In the genomic region with DNA sequence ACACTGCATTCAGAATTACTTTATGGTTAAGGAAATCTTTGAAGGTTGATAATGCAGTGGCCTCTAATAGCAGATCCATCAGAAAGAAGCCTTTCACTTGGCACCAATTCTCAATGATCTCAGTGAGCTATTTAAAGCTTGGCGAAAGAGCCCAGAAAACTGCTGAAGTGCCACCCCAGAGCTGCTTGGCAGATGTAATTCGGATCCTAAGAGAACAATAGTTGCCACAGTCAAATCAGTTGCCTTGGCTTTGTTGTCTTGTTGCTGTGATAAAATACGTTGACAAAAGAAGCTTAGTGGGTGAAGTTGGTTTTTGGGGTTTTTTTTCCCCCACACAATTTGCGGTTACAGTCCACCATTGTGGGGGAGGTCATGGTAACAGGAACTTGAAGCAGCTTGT, we compare ENCODE assay signal across 18 mouse cellular contexts.
DNase-seq lines count a peak whose midpoint lies in the region; ATAC-seq and TF ChIP-seq lines count a peak whose summit lies in the region.
"Had no signal": no experiment of that assay in that cellular context is flagged by ENCODE, and none has a peak within 500 bp of the region (broad histone marks: within the 10 kb centered on the region; RNA-seq: fewer than 3 reads in every experiment).

No protein-coding gene starts in this region.

- H3K4me1 ChIP-seq in heart, adult 2 months (ENCODE audit: control insufficient read depth, insufficient read depth, low read length) = peaks cover 2% of the 10 kb centered on the region
- peaks cover 7% of the 10 kb centered on the region for H3K4me1 ChIP-seq in liver, adult 2 months (ENCODE audit: control insufficient read depth, insufficient read depth, low read length)
- no peaks in the 10 kb centered on the region for H3K4me1 ChIP-seq in liver, embryonic 12.5 days

- H3K4me2 ChIP-seq in liver, embryonic 12.5 days = no peak overlapping the region
- H3K4me2 ChIP-seq: lung, embryonic 14.5 days had no signal

- no peak for TF ChIP-seq CTCF in heart, adult 2 months (IDR thresholded peaks at IDR 0.05)
- no peak for TF ChIP-seq CTCF in liver, adult 2 months (IDR thresholded peaks at IDR 0.05; ENCODE audit: low read depth, low read length)

- no peak for TF ChIP-seq EP300 in heart, adult 2 months (IDR thresholded peaks at IDR 0.05; ENCODE audit: insufficient read depth, low read depth, low read length)

- H3K79me2 ChIP-seq in heart, adult 2 months (replicated peaks; ENCODE audit: control insufficient read depth, insufficient read depth, low read length) = no peaks in the 10 kb centered on the region
- no peaks in the 10 kb centered on the region for H3K79me2 ChIP-seq in liver, adult 2 months (ENCODE audit: control insufficient read depth, insufficient read depth, low read length)

- no peaks in the 10 kb centered on the region; the same call in 1 of the 2 replicates for H3K36me3 ChIP-seq in heart, adult 2 months (ENCODE audit: control insufficient read depth, insufficient read depth, low read length)
- H3K36me3 ChIP-seq in liver, adult 2 months (ENCODE audit: control insufficient read depth, insufficient read depth, low read length) = no peaks in the 10 kb centered on the region
- H3K36me3 ChIP-seq in liver, embryonic 12.5 days = no peaks in the 10 kb centered on the region

- H3K27ac ChIP-seq in heart, adult 2 months = peak overlapping the region; percentile 55
- H3K27ac ChIP-seq in liver, adult 2 months (replicated peaks; ENCODE audit: insufficient read depth, low read depth, low read length) = no peak overlapping the region
- H3K27ac ChIP-seq in liver, embryonic 12.5 days = no peak overlapping the region
- H3K27ac ChIP-seq: stomach, postnatal 0 days had no signal

- 39% methylated on average over 4 of the region's 4 CpGs for WGBS in heart, adult 2 months
- 72% methylated on average over 4 of the region's 4 CpGs for WGBS in liver, adult 2 months
- 60% methylated on average over 4 of the region's 4 CpGs for WGBS in liver, embryonic 12.5 days (ENCODE audit: insufficient replicate concordance)

- peak in 1 of 2 experiments; percentile 13 for DNase-seq in heart, adult 2 months
- DNase-seq in heart, postnatal 25 days (ENCODE audit: low spot score) = no peak
- DNase-seq in liver, adult 2 months (ENCODE audit: extremely low read depth, low read depth, low spot score) = peak; percentile 14
- DNase-seq in cerebellum, adult 9-11 months = peak; percentile 56
- no peak for DNase-seq in urinary bladder, postnatal 25 days (ENCODE audit: low spot score)
- no peak for DNase-seq in left cerebral cortex, adult 9 months (ENCODE audit: low spot score in 2 of 2)
- DNase-seq in adrenal gland, postnatal 4 days (ENCODE audit: low spot score in 2 of 2) = no peak
- DNase-seq: kidney, adult 2 months; kidney, postnatal 25 days; liver; lung, embryonic 14.5 days; midbrain, embryonic 14.5 days; spleen, adult 18-20 months; thymus, postnatal 36 days had no signal

- no peaks in the 10 kb centered on the region for H3K27me3 ChIP-seq in heart, adult 2 months (ENCODE audit: control insufficient read depth, insufficient read depth, low read length)
- no peaks in the 10 kb centered on the region for H3K27me3 ChIP-seq in liver, adult 2 months (ENCODE audit: control insufficient read depth, insufficient read depth, low read length)
- H3K27me3 ChIP-seq in liver, embryonic 12.5 days (replicated peaks) = no peaks in the 10 kb centered on the region

- intact Hi-C loops in heart, adult 2 months (cut with DNase I) = no loop called here
- intact Hi-C loops in heart, postnatal 25 days (cut with DNase I) = no loop called here

- no peak for TF ChIP-seq POLR2A in heart, adult 2 months (IDR thresholded peaks at IDR 0.05; ENCODE audit: insufficient read depth, low read depth, low read length)
- no peak for TF ChIP-seq POLR2A in liver, adult 2 months (IDR thresholded peaks at IDR 0.05; ENCODE audit: extremely low read depth, insufficient read depth, low read length)

- no peak for ATAC-seq in liver, embryonic 12.5 days
- ATAC-seq: hindbrain, embryonic 16.5 days had no signal

- H3K4me3 ChIP-seq in heart, adult 2 months = no peak overlapping the region
- H3K4me3 ChIP-seq in liver, adult 2 months (ENCODE audit: insufficient read depth, low read depth, low read length) = no peak overlapping the region
- no peak overlapping the region for H3K4me3 ChIP-seq in liver, embryonic 12.5 days
- H3K4me3 ChIP-seq: erythroblast, embryonic 14.5 days had no signal

- H3K9me3 ChIP-seq in liver, embryonic 12.5 days (replicated peaks) = no peaks in the 10 kb centered on the region

- H3K9ac ChIP-seq in heart, adult 2 months (ENCODE audit: low read depth, low read length) = no peak overlapping the region
- no peak overlapping the region for H3K9ac ChIP-seq in liver, adult 2 months (ENCODE audit: low read depth, low read length)
- H3K9ac ChIP-seq in liver, embryonic 12.5 days = no peak overlapping the region
- H3K9ac ChIP-seq: lung, embryonic 14.5 days had no signal

Comparison
In these comparisons a context has a peak if more than half of its experiments do, and no peak if none do; other contexts are left out.
1. DNase-seq: peak in liver, adult 2 months (single experiment) and cerebellum, adult 9-11 months (single experiment); none in heart, postnatal 25 days (single experiment), urinary bladder, postnatal 25 days (single experiment), left cerebral cortex, adult 9 months (0 of 2) and adrenal gland, postnatal 4 days (0 of 2).